Mouse (Mus musculus): ENCODE results near the gene Crebbp.

Crebbp gene

GRCm38 (mm10) chr16:4045524-4045923, 168.3 kb downstream of the Crebbp start:
- DNase-seq (ENCODE audit: low read depth, low spot score), result no peak

DNA sequence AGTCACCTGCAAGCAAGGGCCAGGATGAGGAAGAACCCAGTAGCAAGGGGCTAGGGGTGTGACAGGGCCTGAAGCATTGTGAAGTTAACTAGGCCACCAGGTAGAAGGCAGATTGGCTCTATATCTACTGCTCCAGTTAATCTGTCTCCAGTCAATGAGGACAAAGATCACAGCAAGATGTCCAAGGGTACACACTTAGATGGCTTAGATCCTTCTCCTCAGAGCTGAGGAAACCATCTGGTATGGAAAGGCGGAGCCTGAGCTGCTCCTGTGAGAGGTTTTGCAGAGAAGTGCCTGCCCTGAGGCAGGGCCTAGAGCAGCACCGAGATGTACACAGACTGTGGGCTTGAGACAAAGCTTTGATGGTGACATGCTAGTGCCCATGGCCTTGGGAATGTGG, 169.7 kb downstream of the Crebbp start:
- DNase-seq (ENCODE audit: low read depth, low spot score), result no peak

- DNase-seq (ENCODE audit: low read depth, low spot score), result no peak
These were observed 172.2 kb downstream of the Crebbp start for GRCm38 (mm10) chr16:4041646-4042045.

DNA sequence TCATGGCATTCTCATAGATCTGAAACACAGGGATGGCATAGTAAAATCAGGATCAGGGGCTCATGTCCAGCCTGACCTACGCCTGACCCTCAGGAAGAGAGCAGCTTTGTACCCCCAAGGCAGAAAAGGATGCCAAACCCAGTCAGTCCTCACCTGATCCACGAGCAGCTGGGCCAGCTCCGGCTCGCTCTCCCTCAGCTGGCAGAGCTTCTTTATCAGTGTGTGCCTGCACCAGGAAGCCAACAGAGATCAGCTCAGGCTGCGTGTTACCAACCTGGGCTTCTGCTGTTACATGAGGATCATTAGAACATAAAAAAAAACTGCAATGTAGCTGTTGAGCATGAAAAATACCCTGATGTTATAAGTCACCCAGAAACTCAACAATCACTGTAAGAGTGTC, 173.6 kb downstream of the Crebbp start:
- no peak for DNase-seq (ENCODE audit: low read depth, low spot score)

GRCm38 (mm10) chr16:4037690-4038089, 176.1 kb downstream of the Crebbp start:
- DNase-seq (ENCODE audit: low read depth, low spot score), result no peak

DNA sequence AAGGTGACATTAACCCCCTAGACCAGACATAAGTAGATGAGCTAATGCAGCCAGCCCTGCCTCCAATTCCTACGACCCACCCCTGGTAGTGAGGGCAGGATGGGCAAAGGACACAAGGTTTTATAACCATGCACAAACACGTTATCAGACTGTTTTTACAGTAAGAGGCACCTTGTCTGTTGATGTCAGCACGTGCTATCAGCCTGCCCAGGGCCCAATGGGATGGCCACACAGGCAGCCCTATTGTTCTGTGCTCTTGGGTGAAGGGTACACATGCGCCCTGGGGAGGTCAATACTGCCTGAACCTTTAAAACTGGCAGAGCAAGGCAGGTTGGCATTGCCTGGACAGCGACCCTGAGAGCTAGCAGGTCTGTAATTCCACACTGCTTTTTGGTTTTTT, 177.0 kb downstream of the Crebbp start, which contains the start of gene Dnase1:
Gene Dnase1 (plus strand): TSS at position 136 of the 400 bp plus-strand sequence.
- no peak for DNase-seq (ENCODE audit: low read depth, low spot score)

- DNase-seq (ENCODE audit: low read depth, low spot score), result no peak
These were observed 178.2 kb downstream of the Crebbp start for GRCm38 (mm10) chr16:4035575-4035974.

- DNase-seq (ENCODE audit: low read depth, low spot score), result no peak
These were observed 179.3 kb downstream of the Crebbp start for GRCm38 (mm10) chr16:4034476-4034875.

- no peak for DNase-seq (ENCODE audit: low read depth, low spot score)
These were observed 179.8 kb downstream of the Crebbp start for GRCm38 (mm10) chr16:4033971-4034370.

DNA sequence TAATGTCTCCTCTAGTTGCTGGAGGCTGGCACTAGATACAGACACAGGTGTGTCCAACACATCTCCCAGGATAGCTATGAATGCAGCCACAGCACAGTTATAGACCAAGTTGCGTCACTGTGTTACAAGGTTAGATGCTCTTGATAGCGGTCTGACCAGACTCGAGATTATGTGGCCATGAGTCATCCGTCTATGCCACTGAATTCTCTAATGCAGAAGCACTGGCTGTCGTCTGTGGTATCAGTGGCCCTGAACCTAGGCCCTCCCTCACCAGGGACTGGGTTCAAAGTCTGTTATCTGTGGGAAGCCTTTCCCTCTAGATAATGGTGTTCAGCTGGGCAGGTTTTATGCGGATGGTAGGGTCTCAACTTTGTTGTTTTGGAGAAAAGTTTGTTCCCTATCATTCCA, 181.5 kb downstream of the Crebbp start:
- no peak for DNase-seq (ENCODE audit: low read depth, low spot score)

GRCm38 (mm10) chr16:4031441-4032274, 182.1 kb downstream of the Crebbp start:
- no peak for DNase-seq (ENCODE audit: low read depth, low spot score)
